Mouse (Mus musculus): Measurements from ENCODE around the gene Agap1. TPM values are rescaled to one million over a fixed set of nuclear protein-coding genes. Genes with fewer than 3 reads are reported as not detected.

Agap1 gene
- total and polyA plus RNA-seq, 2 experiments from 2014 or later = 40.1 to 108 TPM

GRCm38 (mm10) chr1:89650557-89650956 is 196.0 kb downstream of the Agap1 start:
- Histone ChIP-seq H3K4me1 (ENCODE audit: insufficient read depth) (no peaks in the 10 kb centered on the region), H3K27me3 (ENCODE audit: insufficient read depth, low read length) (no peaks in the 10 kb centered on the region), H3K36me3 (ENCODE audit: insufficient read depth) (0 out of 2 replicates have a peak, but pooled peaks cover 8% of the 10 kb centered on the region), H3K4me3 (ENCODE audit: low read depth, low read length) (no peak overlapping the region), H3K9me3 (ENCODE audit: low read length) (no peaks in the 10 kb centered on the region), H3K9ac (no peak overlapping the region), H3K4me2 (ENCODE audit: low read depth) (no peak overlapping the region), H3K27ac (ENCODE audit: low read depth, low read length) (no peak overlapping the region)
- WGBS = 57% methylated on average over 7 of the region's 7 CpGs
- TF ChIP-seq CTCF (IDR thresholded peaks at IDR 0.05; ENCODE audit: low read depth) = no peak
- ATAC-seq (no peak), DNase-seq (no peak)

DNA sequence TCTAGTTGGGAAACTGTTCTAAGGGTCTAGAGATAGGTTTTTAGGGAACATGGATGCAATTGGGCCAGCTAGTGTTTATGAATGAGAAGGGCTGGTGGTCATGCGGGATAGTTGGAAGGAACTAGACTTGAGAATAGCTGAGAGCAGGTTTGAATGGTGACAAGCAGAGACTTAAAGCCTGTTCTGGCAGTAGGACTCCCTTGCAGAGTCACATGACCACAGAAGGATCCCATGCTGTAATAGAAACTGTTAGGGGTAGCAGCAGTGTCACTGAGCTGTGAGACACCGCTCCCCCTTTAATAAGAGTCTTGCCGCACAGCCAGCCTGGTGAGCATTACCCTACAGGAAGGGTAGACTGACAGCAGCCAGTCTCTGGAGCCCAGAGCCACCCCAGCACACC is 201.6 kb downstream of the Agap1 start:
- H3K27me3 ChIP-seq (ENCODE audit: insufficient read depth, low read length) = no peaks in the 10 kb centered on the region
- H3K27ac ChIP-seq (ENCODE audit: low read depth, low read length) = no peak overlapping the region
- no peak overlapping the region for H3K4me3 ChIP-seq (ENCODE audit: low read depth, low read length)
- ATAC-seq (no peak), DNase-seq (no peak)
- TF ChIP-seq CTCF (IDR thresholded peaks at IDR 0.05; ENCODE audit: low read depth) = no peak
- no peak overlapping the region for H3K9ac ChIP-seq
- no peaks in the 10 kb centered on the region for H3K4me1 ChIP-seq (ENCODE audit: insufficient read depth)
- H3K9me3 ChIP-seq (ENCODE audit: low read length) = no peaks in the 10 kb centered on the region
- WGBS = 89% methylated on average over 3 of the region's 3 CpGs
- H3K4me2 ChIP-seq (ENCODE audit: low read depth) = no peak overlapping the region
- 0 out of 2 replicates have a peak, but pooled peaks cover 8% of the 10 kb centered on the region for H3K36me3 ChIP-seq (ENCODE audit: insufficient read depth)

DNA sequence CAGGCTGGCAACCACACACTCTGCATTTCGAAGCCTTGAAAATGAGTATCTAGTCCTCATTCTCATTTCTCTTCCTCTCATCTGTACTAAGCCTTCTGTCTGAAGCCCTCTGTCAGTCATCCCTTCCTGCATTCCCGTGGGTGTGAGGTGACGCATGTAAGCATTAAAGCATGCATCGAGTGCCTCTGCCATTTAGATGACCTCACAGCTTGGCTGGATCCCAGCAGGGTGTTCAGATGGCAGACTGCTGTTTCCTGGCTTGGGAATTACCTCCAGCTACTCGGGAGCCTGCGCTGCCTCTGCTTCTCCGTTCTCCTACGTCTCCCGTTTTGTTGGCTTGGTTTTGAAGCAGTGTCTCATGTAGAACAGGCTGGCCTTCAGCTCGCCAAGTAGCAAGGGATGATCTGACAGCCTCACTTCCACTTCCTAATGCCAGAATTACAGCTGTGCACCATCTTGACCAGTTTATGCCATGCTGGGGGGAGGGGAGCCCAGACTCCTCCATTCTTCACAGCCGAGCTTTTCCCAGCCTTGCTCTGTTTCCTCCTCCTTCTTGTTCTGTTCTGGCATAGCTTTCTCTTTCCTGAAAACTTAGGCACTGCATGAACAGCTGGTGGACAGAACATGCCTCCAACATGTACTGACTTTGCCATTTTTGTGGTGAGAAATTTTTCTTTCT is 202.2 kb downstream of the Agap1 start:
- H3K4me1 ChIP-seq (ENCODE audit: insufficient read depth) = no peaks in the 10 kb centered on the region
- no peak overlapping the region for H3K4me3 ChIP-seq (ENCODE audit: low read depth, low read length)

DNA sequence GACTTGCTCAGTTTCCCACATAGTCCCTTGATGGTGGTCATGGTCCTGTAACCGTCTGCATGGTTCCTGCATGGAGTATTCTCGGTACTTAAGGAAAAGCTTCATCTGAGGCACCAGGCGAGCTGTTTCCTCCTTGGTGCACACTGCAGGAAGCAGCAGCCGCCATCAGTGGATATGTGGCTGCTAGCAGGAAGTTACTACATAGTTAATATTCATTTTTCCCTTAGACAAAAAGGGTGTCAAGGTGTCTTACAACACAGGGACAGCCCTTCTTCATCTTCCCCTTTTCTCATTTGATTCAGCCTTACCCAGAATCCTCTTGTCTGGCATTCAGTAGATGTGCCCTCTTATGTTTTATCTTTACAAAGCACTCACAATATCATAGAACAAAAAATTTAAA is 206.2 kb downstream of the Agap1 start:
- H3K9me3 ChIP-seq (ENCODE audit: low read length) = no peaks in the 10 kb centered on the region
- H3K4me1 ChIP-seq (ENCODE audit: insufficient read depth) = no peaks in the 10 kb centered on the region
- H3K4me3 ChIP-seq (ENCODE audit: low read depth, low read length) = no peak overlapping the region
- ATAC-seq = no peak
- 93% methylated on average over 4 of the region's 4 CpGs for WGBS
- no peaks in the 10 kb centered on the region for H3K27me3 ChIP-seq (ENCODE audit: insufficient read depth, low read length)
- no peak overlapping the region for H3K4me2 ChIP-seq (ENCODE audit: low read depth)
- no peak for TF ChIP-seq CTCF (IDR thresholded peaks at IDR 0.05; ENCODE audit: low read depth)
- no peak overlapping the region for H3K9ac ChIP-seq
- no peak for DNase-seq
- H3K36me3 ChIP-seq (ENCODE audit: insufficient read depth) = peaks cover 23% of the 10 kb centered on the region
- no peak overlapping the region for H3K27ac ChIP-seq (ENCODE audit: low read depth, low read length)

More for the DNA sequence above, 202.2 kb downstream of the Agap1 start:
- no peaks in the 10 kb centered on the region for H3K9me3 ChIP-seq (ENCODE audit: low read length)
- no peaks in the 10 kb centered on the region for H3K27me3 ChIP-seq (ENCODE audit: insufficient read depth, low read length)
- DNase-seq = no peak
- no peak for TF ChIP-seq CTCF (IDR thresholded peaks at IDR 0.05; ENCODE audit: low read depth)
- peak; percentile 34; the same call in 1 of the 2 replicates for ATAC-seq
- WGBS = 32% methylated on average over 11 of the region's 11 CpGs
- H3K4me2 ChIP-seq (ENCODE audit: low read depth) = no peak overlapping the region
- H3K27ac ChIP-seq (ENCODE audit: low read depth, low read length) = no peak overlapping the region
- H3K36me3 ChIP-seq (ENCODE audit: insufficient read depth) = peaks cover 6% of the 10 kb centered on the region; the same call in 1 of the 2 replicates
- no peak overlapping the region for H3K9ac ChIP-seq

GRCm38 (mm10) chr1:89666154-89666553 is 211.5 kb downstream of the Agap1 start:
- Histone ChIP-seq H3K36me3 (ENCODE audit: insufficient read depth) (peaks cover 43% of the 10 kb centered on the region), H3K9me3 (ENCODE audit: low read length) (no peaks in the 10 kb centered on the region), H3K4me2 (ENCODE audit: low read depth) (no peak overlapping the region), H3K4me3 (ENCODE audit: low read depth, low read length) (no peak overlapping the region), H3K4me1 (ENCODE audit: insufficient read depth) (no peaks in the 10 kb centered on the region), H3K27ac (ENCODE audit: low read depth, low read length) (no peak overlapping the region), H3K27me3 (ENCODE audit: insufficient read depth, low read length) (0 out of 2 replicates have a peak, but pooled peaks cover 2% of the 10 kb centered on the region), H3K9ac (no peak overlapping the region)
- no peak for TF ChIP-seq CTCF (IDR thresholded peaks at IDR 0.05; ENCODE audit: low read depth)
- DNase-seq = no peak
- WGBS = 95% methylated on average over 5 of the region's 5 CpGs
- no peak for ATAC-seq

DNA sequence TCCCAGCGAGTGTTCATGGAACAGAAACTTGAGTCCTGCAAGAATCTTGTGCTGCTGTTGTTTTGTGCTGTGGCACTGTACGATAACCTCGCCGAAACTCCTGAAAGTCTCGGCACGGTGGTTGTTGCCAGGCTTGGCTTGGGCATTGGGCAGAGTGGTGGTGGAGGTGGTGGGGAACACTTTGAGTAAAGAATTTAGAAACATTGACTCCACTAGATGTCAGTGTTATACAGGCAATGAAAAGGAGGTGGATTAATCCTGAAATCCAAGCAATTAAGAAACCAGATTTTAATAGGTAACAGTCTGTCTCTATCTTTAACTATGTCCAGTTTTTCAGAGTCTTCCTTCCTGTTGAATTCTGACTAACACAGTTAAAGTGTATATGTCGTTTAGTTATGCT is 212.8 kb downstream of the Agap1 start:
- H3K9me3 ChIP-seq (ENCODE audit: low read length) = no peaks in the 10 kb centered on the region
- H3K4me3 ChIP-seq (ENCODE audit: low read depth, low read length) = no peak overlapping the region
- ATAC-seq (no peak), DNase-seq (no peak)
- 88% methylated on average over 7 of the region's 7 CpGs for WGBS
- peak; percentile 59 for TF ChIP-seq CTCF (IDR thresholded peaks at IDR 0.05; ENCODE audit: low read depth)
- H3K27ac ChIP-seq (ENCODE audit: low read depth, low read length) = no peak overlapping the region
- H3K4me2 ChIP-seq (ENCODE audit: low read depth) = no peak overlapping the region
- 0 out of 2 replicates have a peak, but pooled peaks cover 2% of the 10 kb centered on the region for H3K27me3 ChIP-seq (ENCODE audit: insufficient read depth, low read length)
- peaks cover 45% of the 10 kb centered on the region for H3K36me3 ChIP-seq (ENCODE audit: insufficient read depth)
- no peaks in the 10 kb centered on the region for H3K4me1 ChIP-seq (ENCODE audit: insufficient read depth)
- H3K9ac ChIP-seq = no peak overlapping the region

GRCm38 (mm10) chr1:89668635-89669034 is 214.0 kb downstream of the Agap1 start:
- Histone ChIP-seq H3K9ac (no peak overlapping the region), H3K27me3 (ENCODE audit: insufficient read depth, low read length) (0 out of 2 replicates have a peak, but pooled peaks cover 2% of the 10 kb centered on the region)

More at GRCm38 (mm10) chr1:89668635-89669034, 214.0 kb downstream of the Agap1 start:
- WGBS = 48% methylated on average over 9 of the region's 9 CpGs
- Histone ChIP-seq H3K4me1 (ENCODE audit: insufficient read depth) (no peaks in the 10 kb centered on the region), H3K4me2 (ENCODE audit: low read depth) (no peak overlapping the region), H3K9me3 (ENCODE audit: low read length) (no peaks in the 10 kb centered on the region), H3K4me3 (ENCODE audit: low read depth, low read length) (no peak overlapping the region), H3K27ac (ENCODE audit: low read depth, low read length) (no peak overlapping the region), H3K36me3 (ENCODE audit: insufficient read depth) (peaks cover 54% of the 10 kb centered on the region)
- DNase-seq (peak; percentile 72), ATAC-seq (peak; percentile 38; the same call in 1 of the 2 replicates)
- no peak for TF ChIP-seq CTCF (IDR thresholded peaks at IDR 0.05; ENCODE audit: low read depth)

Measured in forebrain, postnatal 0 days (tissue).